Mouse (Mus musculus) retina, postnatal 1 day (tissue): ENCODE results near the gene Cklf.
"Not testable (repeated sequence)": the region's sequence is repeated elsewhere in the genome, so short reads cannot be mapped to it uniquely, and the experiment has no call there.

Experiments used
- DNase-seq: peaks from one replicate; pipeline ENCODE4 v3.0.0-alpha.2; 2012

The Cklf gene

DNA sequence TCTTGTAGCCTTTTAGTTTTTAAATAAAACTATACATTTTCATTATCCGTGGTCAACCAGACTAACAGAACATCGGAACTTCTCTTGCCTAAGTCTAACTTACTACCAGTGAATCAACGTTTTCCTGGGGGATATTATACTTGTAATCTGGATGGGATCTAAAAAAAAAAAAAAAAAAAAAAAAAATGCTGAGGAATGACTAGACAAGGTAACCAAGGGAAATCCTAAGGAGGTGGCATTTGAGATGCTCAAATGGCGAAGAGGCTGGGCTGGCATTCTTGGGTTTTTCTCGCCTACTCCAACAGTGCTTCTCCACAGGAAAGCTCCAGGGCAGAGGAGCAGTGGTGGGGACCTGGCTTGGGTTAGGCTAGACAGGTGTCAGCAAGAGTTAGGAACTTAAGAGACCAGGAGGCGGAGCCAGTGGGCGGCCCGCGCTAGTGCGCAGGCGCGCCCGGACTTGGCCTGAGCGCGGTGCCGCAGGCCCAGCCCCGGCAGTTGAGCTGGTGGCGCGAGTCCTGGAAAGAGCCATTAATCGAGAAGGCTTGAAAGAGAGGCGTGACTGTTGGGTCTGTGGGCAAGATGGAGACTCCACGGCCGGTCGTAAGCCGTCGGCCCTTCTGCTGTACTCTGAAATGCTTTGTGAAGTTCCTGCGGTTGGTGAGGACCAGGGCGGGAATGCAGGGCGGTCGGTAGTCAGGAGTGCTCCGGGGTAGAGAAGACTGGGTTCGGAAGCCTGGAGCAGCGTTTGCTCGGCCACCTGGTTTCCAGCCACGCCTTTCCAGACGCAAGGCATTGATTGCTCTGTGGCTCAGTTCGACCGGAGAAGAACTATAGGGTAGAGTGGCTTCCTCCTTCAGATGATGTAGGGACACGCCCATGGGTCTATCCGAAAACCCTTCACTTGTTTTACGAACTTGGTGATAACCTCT, at the start of gene Cklf:
Gene Cklf, plus strand, starts transcription at position 423 of the 929 bp plus-strand sequence.
- peak; percentile 93 for DNase-seq

DNA sequence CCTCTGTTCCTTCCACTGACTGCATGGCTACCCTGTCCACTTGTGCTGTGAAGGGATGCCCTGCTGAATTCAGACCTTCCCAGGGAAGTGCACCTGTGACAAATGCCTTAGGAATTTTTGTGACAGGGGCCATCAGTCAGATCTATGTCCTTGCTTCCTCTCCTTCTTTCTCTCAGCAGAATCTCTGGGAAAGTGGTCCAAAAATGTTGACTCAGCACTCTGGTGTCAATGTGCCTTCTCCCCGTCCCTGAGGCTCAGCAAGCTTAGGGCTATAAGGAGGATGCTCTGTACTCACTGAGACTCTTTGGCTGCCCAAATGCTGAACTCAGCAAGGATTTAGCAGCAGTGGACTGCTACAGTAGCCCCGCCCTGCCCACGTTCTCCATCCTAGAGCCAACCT, 49.0 kb upstream of the Cklf start:
- DNase-seq, result no peak

DNA sequence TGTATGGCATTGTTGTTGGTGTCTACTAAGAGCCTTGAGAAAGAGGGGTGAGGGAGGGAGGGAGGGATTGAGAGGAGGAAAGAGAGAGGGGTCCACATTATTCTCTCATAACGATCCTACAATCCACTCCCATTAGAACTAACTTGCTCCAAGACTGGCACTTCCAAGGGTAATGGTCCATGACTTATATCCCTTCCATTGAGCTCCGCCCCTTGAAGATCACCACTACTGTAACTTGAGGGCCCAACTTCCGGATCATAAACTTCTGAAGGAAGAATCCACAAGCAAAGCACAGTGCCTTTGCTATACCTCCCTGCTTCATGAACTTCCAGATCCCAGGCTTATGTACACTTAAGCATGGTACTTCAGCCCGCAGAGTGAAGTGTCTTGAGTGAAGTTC, 48.3 kb upstream of the Cklf start:
- no peak for DNase-seq

GRCm38 (mm10) chr8:104205292-104205691, 45.4 kb upstream of the Cklf start:
- no peak for DNase-seq

DNA sequence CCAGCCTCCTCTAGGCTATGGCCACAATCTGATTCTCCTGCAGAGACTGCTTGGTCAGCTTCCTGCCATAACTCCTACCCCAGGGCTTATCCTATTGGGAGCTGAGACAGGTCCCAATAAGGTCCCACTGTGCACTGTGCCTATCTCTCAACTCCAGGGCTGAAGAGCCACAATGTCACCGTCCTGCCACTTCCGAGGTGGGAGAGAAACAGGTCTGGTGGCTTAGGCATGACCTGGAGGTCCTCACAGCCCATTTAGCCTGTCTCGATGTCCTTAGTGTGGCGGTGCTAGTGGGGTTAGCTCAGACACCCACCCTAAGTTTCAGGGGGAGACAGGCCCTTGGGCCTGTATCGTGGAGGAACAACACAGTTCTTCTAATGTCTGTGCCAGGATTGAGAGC, 33.1 kb upstream of the Cklf start:
- DNase-seq, result no peak

DNA sequence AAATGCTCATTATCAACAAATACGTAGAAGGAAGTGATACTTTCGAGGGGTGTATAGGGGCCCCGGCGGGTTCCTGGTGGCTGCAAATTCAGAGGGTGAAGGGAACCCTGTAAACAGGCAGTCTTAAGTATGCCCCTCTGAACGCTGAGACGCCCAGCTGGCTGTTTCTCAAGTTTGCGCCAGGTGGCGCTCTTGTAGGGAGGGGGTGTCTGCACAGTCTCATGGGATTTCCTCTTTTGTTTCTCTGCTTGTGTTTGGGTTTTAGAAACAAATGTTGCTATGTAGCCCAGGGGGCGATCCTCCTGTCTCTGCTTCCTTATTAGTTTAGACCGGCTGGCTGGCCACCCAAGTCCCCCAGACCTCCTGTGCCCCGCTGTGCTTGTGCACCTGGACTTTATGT, 31.6 kb upstream of the Cklf start:
- DNase-seq, result peak; percentile 72

GRCm38 (mm10) chr8:104219806-104220205, 30.9 kb upstream of the Cklf start:
- peak; percentile 81 for DNase-seq

- no peak for DNase-seq
These were observed 23.6 kb upstream of the Cklf start for GRCm38 (mm10) chr8:104227048-104227447.

- DNase-seq, result no peak
These were observed 20.3 kb upstream of the Cklf start for GRCm38 (mm10) chr8:104230377-104230776.

DNA sequence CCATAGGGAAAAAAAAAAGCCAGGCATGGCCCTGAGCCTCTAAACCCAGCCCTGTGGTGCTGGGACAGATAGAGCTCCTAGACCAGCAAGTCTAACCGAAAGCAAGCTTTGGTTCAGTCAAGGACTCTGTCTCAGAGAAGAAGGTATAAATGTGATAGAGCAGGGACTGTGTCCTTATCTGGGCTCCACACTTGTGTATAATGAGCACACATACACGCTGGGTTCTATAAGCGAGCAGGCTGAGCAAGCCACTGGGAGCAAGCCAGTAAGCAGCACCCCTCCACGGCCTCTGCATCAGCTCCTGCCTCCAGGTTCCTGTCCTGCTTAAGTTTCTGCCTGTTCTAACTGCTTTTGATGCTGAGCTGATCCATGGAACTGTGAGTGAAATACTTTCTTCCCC, 18.6 kb upstream of the Cklf start:
- no peak for DNase-seq

DNA sequence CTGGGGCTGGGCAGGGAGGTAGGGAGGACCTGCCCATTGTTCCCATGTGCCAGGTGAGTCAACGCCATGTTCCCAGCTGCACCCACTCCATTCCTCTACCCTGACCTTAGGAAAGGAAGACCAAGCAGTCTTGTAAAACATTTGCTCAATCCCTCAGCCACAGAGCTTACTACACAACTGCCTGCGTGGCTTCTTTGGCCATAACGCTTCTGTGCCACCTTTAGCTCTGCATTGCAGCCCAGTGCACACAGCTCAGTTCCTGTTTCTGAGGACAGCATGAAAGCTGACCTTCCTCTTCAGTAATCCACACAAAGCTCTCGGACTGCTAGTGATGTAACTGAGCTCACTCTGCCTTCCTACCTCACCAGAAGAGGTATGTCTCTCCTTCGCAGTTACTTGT, 17.7 kb upstream of the Cklf start:
- no peak for DNase-seq

DNA sequence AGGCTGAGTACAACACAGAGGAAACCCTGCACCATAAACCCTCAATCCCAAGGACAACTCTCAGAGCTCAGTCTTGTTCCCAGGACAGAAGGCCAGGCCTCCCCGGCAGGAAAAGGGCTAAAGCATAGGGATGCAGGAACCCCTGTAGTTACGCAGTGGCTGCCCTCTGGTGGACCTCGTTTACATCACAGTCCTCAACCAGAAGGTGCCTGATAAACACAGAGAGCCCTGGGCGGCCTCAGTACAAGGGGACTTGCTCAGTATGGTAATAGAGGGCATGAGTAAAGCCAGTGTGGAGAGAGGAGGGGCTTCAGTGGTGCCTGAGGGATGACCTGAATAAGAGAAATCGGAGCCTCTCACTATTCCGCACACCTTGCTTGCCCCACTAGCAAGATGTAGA, 16.1 kb upstream of the Cklf start:
- peak; percentile 35 for DNase-seq

DNA sequence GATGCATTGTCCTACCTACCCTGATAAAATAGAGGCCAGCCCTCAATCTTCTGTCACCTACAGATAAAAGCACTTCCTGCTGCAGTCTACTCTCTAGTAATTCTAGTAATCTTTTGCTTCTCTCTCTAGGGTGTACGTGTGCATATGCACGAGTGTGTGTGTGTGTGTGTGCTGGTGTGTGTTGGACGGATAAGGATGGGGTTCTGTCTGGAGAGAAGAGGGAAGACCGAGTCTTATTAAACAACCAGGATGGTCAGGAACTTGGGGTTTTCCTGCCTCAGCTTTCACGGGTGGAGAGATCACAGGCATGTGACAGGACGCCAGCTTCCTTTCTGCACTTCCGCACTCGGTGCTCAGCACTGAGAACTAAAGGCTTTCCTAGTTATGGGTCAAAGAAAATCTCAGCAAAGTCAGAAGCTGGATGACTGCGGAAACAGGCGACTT, 11.2 kb upstream of the Cklf start:
- no peak for DNase-seq

- no peak for DNase-seq
These were observed 8.5 kb upstream of the Cklf start for GRCm38 (mm10) chr8:104242038-104242644.

GRCm38 (mm10) chr8:104246621-104247020, 4.0 kb upstream of the Cklf start:
- DNase-seq, result no peak

DNA sequence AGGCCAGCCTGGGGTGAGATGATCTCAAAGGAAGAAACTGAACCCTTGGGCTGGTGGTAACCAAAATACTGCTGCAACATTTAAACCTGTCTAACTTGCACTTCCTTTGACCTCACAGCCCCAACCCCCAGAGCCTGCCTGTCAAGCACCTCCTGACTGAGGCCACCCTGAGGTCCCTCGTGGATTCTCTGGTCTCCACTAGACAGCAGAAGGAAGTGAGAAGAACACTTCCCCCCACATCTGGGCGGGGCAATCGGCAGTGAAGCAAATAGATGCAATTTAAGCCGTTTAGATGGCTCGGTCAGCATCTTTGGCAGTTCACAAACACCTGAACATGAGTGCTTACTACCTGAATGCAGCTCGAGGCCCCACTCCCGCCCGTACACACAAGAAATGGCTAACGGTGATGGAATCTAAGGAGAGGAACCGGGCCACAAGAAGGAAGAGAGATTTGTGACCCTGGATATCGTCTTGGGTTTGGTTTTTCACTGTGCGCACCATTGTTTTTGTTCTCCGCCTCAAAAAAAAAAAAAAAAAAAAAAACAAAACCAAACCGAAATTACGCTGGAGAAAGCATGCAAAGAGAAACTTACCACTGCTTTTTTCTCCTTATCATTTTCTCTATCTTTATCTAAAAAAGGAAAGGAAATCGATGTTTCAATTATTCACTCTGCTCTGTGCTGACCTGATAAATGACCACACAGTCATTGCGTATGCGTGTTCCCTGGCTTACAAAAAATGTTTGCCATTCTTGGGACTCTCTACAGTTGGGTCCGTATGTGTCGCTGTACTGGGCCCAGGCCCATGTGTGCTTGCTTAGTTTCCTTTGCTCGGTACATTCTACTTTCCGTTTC, 3.4 kb upstream of the Cklf start:
- DNase-seq, result no peak

GRCm38 (mm10) chr8:104247908-104248275, 2.8 kb upstream of the Cklf start:
- DNase-seq, result peak; percentile 9

DNA sequence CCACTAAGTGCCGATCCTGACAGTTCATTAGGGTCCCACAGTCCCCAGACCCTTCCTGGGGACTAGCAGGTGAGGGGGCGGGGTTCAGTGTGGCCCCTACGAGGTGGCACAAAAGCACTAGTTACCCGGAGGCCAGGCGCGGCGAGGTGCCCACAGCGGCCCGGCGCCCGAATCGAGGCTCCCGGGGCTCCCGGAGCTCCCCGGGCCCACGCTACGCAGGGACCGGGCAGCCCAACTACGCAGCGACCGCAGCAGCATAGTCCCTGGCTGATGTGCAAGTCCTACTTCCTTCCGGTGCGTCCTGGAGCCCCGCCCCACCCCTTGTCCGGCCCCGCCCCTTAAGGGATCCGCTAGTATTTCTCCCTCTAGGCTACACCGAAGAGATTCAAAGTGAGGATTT, 2.4 kb upstream of the Cklf start, which contains the start of gene Tk2:
Gene Tk2, minus strand, starts transcription at position 283 of the 400 bp plus-strand sequence.
- peak; percentile 86 for DNase-seq

- DNase-seq, result no peak
These were observed 1.1 kb upstream of the Cklf start for GRCm38 (mm10) chr8:104249442-104249996.

DNA sequence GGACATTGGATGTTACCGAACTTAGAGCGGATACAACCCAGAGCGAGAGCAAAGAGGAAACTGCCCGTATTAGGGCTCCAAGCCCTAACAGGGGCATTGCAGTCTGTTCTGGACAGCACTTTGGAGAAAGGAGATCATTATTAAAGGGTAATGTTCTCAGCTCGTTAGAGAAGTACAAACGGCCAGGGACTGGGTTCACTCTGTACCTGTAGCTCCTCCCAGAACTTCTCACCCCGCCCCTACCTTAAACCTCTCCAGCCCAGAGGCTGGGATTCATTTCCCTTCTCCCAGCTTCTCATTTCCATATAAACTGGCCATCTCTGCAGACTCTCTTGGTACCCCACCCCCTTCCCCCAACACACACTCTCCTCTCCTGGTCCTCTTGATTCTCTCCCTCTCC, 800 bp downstream of the Cklf start:
- no peak for DNase-seq

GRCm38 (mm10) chr8:104253016-104253415, 2.4 kb downstream of the Cklf start:
- peak; percentile 25 for DNase-seq

DNA sequence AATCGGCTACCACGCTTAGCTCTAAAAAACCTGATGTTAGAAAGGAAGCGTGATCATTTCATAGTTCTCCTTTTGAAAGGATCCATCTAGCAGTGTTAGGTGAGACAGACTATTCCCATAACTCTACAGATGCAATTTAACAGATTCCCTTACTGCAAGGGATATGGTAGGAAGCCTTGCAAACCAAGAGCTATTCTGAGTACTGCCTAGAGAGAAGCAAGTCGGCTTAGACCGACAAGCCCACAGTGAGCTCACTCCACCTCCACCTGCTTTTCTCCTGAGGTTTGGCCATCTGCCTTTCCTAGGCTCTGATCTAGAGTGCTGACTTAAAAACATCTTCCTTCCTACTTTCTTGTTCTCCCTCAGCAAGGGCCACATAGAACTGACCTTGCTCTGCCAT, 11.1 kb downstream of the Cklf start:
- not testable (repeated sequence) for DNase-seq
